Mouse (Mus musculus): ENCODE measurements around the gene Tns4.

Gene Tns4

GRCm38 (mm10) chr11:99118420-99118819 lies 29.3 kb upstream of the Tns4 start:
- no peak for DNase-seq (ENCODE audit: low read depth, low spot score)

GRCm38 (mm10) chr11:99117907-99118306 lies 28.8 kb upstream of the Tns4 start:
- no peak for DNase-seq (ENCODE audit: low read depth, low spot score)

- peak; percentile 72 for DNase-seq (ENCODE audit: low read depth, low spot score)
Measured at GRCm38 (mm10) chr11:99115940-99116339, 26.8 kb upstream of the Tns4 start.

- DNase-seq (ENCODE audit: low read depth, low spot score), result no peak
Measured at GRCm38 (mm10) chr11:99113111-99113510, 24.0 kb upstream of the Tns4 start.

GRCm38 (mm10) chr11:99112700-99113099 lies 23.6 kb upstream of the Tns4 start:
- DNase-seq (ENCODE audit: low read depth, low spot score), result no peak

- DNase-seq (ENCODE audit: low read depth, low spot score), result no peak
Measured at GRCm38 (mm10) chr11:99111631-99112030, 22.5 kb upstream of the Tns4 start.

- peak; percentile 66 for DNase-seq (ENCODE audit: low read depth, low spot score)
Measured at GRCm38 (mm10) chr11:99111155-99111554, 22.0 kb upstream of the Tns4 start.

GRCm38 (mm10) chr11:99110370-99111110 lies 21.4 kb upstream of the Tns4 start:
- DNase-seq (ENCODE audit: low read depth, low spot score), result peak; percentile 53

GRCm38 (mm10) chr11:99108296-99108695 lies 19.2 kb upstream of the Tns4 start:
- no peak for DNase-seq (ENCODE audit: low read depth, low spot score)

- no peak for DNase-seq (ENCODE audit: low read depth, low spot score)
Measured at GRCm38 (mm10) chr11:99105981-99106726, 17.0 kb upstream of the Tns4 start.

- DNase-seq (ENCODE audit: low read depth, low spot score), result peak; percentile 90
Measured at GRCm38 (mm10) chr11:99104609-99105410, 15.7 kb upstream of the Tns4 start.

GRCm38 (mm10) chr11:99102575-99103270 lies 13.6 kb upstream of the Tns4 start:
- no peak for DNase-seq (ENCODE audit: low read depth, low spot score)

- DNase-seq (ENCODE audit: low read depth, low spot score), result no peak
Measured at GRCm38 (mm10) chr11:99101693-99102092, 12.6 kb upstream of the Tns4 start.

GRCm38 (mm10) chr11:99100215-99100614 lies 11.1 kb upstream of the Tns4 start:
- DNase-seq (ENCODE audit: low read depth, low spot score), result peak; percentile 41

- DNase-seq (ENCODE audit: low read depth, low spot score), result no peak
Measured at GRCm38 (mm10) chr11:99099516-99099915, 10.4 kb upstream of the Tns4 start.

GRCm38 (mm10) chr11:99098924-99099323 lies 9.8 kb upstream of the Tns4 start:
- peak; percentile 38 for DNase-seq (ENCODE audit: low read depth, low spot score)

- DNase-seq (ENCODE audit: low read depth, low spot score), result no peak
Measured at GRCm38 (mm10) chr11:99096996-99097774, 8.1 kb upstream of the Tns4 start.

- DNase-seq (ENCODE audit: low read depth, low spot score), result no peak
Measured at GRCm38 (mm10) chr11:99096417-99096816, 7.3 kb upstream of the Tns4 start.

GRCm38 (mm10) chr11:99095759-99096158 lies 6.7 kb upstream of the Tns4 start:
- no peak for DNase-seq (ENCODE audit: low read depth, low spot score)

- DNase-seq (ENCODE audit: low read depth, low spot score), result no peak
Measured at GRCm38 (mm10) chr11:99094911-99095676, 6.0 kb upstream of the Tns4 start.

Data from CD4-positive helper T cell, adult 2 months (primary cell).